In genomic region chr7:44869697-44870528, GRCm38 (mm10) we compare ENCODE assay signal across 8 mouse cellular contexts. TPM values are rescaled to one million over a fixed set of nuclear protein-coding genes. Genes with fewer than 3 reads are reported as not detected.
A peak's percentile ranks its signal among the peaks of the same experiment; 100 is the strongest.
DNase-seq lines count a peak whose midpoint lies in the region; ATAC-seq and TF ChIP-seq lines count a peak whose summit lies in the region.

Gene Ptov1 (minus strand): TSS chr7:44869788.

- H3K9me3 ChIP-seq in megakaryocyte, embryonic 14.5 days, result no peaks in the 10 kb centered on the region

- H3K27me3 ChIP-seq in megakaryocyte, embryonic 14.5 days (replicated peaks), result no peaks in the 10 kb centered on the region

- peak; percentile 82 for TF ChIP-seq POLR2A in cortical plate, adult 2 months (IDR thresholded peaks at IDR 0.05; ENCODE audit: extremely low read depth, insufficient read depth, low read length)

- H3K4me1 ChIP-seq in cortical plate, adult 2 months (ENCODE audit: control insufficient read depth, insufficient read depth, low read length), result peaks cover 6% of the 10 kb centered on the region
- peaks cover 58% of the 10 kb centered on the region for H3K4me1 ChIP-seq in megakaryocyte, embryonic 14.5 days

- H3K27ac ChIP-seq in cortical plate, adult 2 months (ENCODE audit: insufficient read depth, low read length), result peak within 1 kb of the TSS; percentile 94

- TF ChIP-seq CTCF in cortical plate, adult 2 months (IDR thresholded peaks at IDR 0.05; ENCODE audit: extremely low read depth, insufficient read depth, low read length), result no peak

- DNase-seq in gastrocnemius, adult 8-10 months (ENCODE audit: low spot score in 2 of 2), result peak; percentile 86 to 91
- peak; percentile 93 for DNase-seq in hindlimb bud, embryonic 11.5 days (ENCODE audit: extremely low spot score, low read depth, low spot score)
- peak; percentile 85 to 99 for DNase-seq in left cerebral cortex, adult 8-10 months (ENCODE audit: low spot score in 2 of 2)
- peak; percentile 97 to 99 for DNase-seq in right cerebral cortex, postnatal 10 days (ENCODE audit: low spot score in 2 of 2)
- peak; percentile 72 for DNase-seq in urinary bladder, postnatal 25 days (ENCODE audit: low spot score)

- peak within 1 kb of the TSS; percentile 5 for H3K4me3 ChIP-seq in cortical plate, adult 2 months (ENCODE audit: insufficient read depth, low read length)
- peak within 1 kb of the TSS; percentile 94 for H3K4me3 ChIP-seq in megakaryocyte, embryonic 14.5 days (replicated peaks)

- peak; percentile 81 for ATAC-seq in activated CD4-positive, CD25-positive, alpha-beta regulatory T cell, adult 4 months

- peaks cover 26% of the 10 kb centered on the region for H3K36me3 ChIP-seq in megakaryocyte, embryonic 14.5 days (replicated peaks; ENCODE audit: low read length)

RNA-seq across cellular contexts. Expression of gene Ptov1, which starts in this region (rescaled TPM):
- 1 to 10 TPM; 1.3 to 2.3 TPM for polyA plus RNA-seq in activated CD4-positive, CD25-positive, alpha-beta regulatory T cell, adult 4 months (2017; shearing (Covaris generic))
- 359 and 377 TPM in 2 replicates for polyA plus RNA-seq in cortical plate, adult 2 months (2012; rRNA removed)
- total RNA-seq in gastrocnemius, adult 8-10 months (2022), result 100 to 1,000 TPM; 146 to 178 (median 160) TPM
- 100 to 1,000 TPM; 277 to 305 (median 293) TPM for total RNA-seq in left cerebral cortex, adult 8-10 months (2022)
- polyA plus RNA-seq in megakaryocyte, embryonic 14.5 days (2012; ENCODE audit: insufficient read depth, low replicate concordance), result 191 and 368 TPM in 2 replicates

Comparison
In these comparisons a context has a peak if more than half of its experiments do, and no peak if none do; other contexts are left out.
1. Peak in every context shown above with its lines: DNase-seq, ATAC-seq, H3K4me3 ChIP-seq and H3K27ac ChIP-seq.
2. RNA of gene Ptov1 (polyA plus RNA-seq): 359 to 377 TPM in cortical plate, adult 2 months and 191 to 368 TPM in megakaryocyte, embryonic 14.5 days; 1.3 to 2.3 TPM in activated CD4-positive, CD25-positive, alpha-beta regulatory T cell, adult 4 months; every median in the first group is over 10 times any median in the second.